Mouse (Mus musculus) cerebellum, postnatal 25 days (tissue): ENCODE results near the gene Gnptg.
"Not testable (repeated sequence)": the region's sequence is repeated elsewhere in the genome, so short reads cannot be mapped to it uniquely, and the experiment has no call there.

ENCODE experiments used
- DNase-seq, 2 experiments: peaks; one replicate each; pipeline ENCODE4 v3.0.0; 2021; ENCODE audit warnings: mixed read lengths in 2 of 2

Gnptg gene

GRCm38 (mm10) chr17:25243131-25243780, 3.3 kb upstream of the Gnptg start:
- no peak for DNase-seq

DNA sequence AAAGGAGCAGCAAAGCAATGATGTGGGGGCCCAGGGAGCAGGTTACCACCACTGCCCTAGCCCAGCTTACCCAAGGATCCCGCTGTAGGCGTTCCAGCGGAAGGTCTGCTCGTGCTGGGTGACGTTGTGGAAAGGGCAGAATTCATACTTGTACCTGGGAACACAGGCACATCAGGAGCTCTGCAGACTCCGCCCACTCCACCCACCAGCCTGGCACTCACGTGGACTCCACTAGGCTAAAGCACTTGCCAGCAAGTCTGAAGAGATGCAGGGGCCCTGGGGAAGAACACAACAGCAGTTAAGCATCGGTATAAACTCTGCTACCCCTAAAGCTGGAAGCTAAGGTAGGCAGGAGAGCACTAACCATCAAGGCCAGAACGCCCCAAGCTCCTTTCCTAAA, 4.3 kb downstream of the Gnptg start:
- no peak for DNase-seq

- not testable (repeated sequence) for DNase-seq
These were observed 8.3 kb downstream of the Gnptg start for GRCm38 (mm10) chr17:25231621-25232020.

DNA sequence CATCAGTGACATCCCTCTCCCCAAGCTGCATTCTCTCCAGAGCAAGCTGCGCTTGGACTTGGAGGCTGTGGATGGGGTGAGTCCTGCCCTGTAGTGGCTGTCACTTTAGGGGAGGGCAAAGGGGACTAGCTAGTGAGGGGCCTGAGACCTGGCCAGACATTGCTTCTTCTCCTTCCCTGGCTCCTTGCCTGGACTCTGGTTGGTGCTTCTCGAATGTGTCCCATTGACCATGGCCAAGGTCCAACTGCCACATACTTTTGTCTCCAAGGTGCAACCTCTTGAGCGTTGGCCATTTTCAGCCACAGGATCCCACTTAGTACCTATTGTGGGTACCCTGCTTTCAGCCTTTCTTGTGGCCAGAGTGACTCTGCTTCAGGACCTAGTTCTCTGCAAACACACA, 9.2 kb downstream of the Gnptg start:
- DNase-seq: no peak

DNA sequence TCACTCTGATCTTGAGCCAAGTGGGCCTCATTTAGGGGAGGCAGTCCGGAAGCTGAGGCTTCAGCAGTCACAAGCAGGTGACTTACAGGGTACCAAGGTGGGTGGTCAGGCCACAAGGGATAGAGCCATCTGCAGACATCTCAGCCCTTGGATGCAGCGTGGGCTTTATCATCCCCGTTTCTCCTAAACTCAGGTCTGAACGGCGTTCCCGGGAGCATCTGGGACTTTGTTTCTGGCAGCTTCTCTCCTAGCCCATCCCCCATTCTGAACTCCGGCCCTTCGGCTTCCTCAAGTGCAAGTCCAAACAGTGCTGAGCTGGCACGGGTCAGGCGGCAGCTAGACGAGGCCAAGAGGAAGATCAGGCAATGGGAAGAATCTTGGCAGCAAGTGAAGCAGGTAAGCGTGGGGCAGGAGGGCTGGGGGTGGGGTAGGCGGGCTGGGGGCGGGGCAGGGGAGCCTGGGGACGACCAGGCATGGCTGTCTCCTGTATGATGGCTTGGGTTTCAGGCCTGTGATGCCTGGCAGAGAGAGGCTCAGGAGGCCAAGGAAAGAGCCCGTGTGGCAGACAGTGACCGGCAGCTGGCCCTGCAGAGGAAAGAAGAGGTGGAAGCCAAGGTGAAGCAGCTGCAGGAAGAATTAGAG, 9.8 kb downstream of the Gnptg start:
- DNase-seq: not testable (repeated sequence)

DNA sequence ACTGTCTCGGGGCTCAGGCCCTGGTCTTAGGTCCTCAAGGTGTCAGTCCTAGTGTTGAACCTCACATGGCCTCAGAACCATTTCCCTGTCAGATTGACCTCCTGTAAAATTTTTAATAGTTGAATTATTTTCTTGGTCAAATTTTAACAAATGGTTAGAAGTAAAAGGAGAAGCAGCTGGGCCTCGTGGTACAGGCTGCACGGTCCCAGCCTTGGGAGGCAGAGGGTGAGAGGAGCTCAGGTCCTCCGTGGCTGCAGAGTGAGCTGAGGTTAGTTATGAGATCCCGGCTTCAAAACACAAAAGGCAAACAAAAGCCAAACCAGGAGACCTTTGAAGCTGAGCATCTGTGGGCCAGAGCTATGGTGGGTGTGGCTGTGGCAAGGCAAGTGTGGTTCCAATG, 11.9 kb downstream of the Gnptg start:
- DNase-seq: no peak

GRCm38 (mm10) chr17:25225659-25226058, 14.3 kb downstream of the Gnptg start:
- DNase-seq: no peak

- no peak for DNase-seq
These were observed 15.2 kb downstream of the Gnptg start for GRCm38 (mm10) chr17:25224586-25225222.

DNA sequence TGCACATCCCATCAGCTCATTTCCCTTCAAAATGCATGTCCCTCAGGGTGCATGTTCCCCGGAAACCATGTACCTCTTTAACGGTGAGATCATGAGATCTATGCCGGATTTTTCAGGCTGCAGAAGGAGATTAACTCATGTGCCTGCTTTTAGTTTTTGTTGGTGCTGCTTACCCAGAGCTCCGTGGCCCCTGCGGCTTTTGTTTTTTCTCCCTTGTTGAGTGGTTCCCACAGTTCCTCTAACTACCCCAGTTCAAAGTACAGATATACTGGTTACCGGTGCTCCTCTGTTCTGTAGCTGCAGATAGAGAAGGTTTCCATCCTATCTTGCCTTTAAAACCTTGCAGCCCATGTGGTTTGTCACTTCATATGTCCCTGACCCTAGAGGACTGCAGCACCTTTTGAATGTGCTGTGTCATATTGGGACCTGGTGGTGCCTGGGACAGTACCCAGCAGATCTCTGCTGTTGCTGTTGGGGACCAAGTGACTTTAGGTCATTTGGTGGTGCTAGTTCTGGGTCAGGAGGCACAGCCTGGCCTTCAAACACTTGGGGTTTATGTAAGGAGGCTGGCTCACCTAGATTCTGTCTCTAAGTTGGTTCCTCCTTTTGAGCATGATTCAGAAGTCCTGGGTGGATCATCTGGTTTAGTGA, 16.8 kb downstream of the Gnptg start:
- DNase-seq: no peak

GRCm38 (mm10) chr17:25222504-25222940, 17.4 kb downstream of the Gnptg start:
- peak; percentile 62 to 64 for DNase-seq

DNA sequence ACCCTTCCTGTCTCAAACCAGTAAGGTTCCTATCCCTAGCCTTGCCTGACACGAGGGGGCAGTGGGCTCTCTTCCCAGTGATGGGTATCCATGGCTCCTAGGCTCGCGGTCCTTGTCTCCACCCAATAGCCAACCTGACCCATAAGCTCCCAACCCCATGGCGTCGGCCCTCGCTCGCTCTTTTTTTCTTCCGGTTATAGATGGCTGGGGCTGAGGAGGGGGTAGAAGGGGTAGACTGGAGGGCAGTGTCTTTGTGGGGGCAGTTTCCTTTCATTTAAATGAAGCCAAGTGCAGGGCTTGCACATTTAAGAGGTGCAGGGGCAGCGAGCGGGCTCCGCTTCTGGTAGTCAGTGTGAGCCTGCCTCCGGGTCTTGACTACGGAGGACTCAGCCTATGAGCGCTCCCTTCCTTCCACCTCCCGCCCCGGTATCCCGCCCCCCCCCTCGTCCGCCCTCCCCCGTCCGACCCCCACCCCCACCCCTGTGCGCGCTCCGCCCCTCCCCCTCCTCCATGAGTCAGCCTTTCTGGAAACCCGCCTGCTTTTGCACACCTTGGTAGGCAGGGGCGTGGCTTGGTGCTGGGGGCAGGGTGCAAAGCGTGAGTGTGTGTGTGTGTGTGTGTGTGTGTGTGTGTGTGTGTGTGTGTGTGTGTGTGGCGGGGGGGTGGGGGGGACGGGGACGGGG, 18.0 kb downstream of the Gnptg start:
- DNase-seq: peak; percentile 83 to 93

DNA sequence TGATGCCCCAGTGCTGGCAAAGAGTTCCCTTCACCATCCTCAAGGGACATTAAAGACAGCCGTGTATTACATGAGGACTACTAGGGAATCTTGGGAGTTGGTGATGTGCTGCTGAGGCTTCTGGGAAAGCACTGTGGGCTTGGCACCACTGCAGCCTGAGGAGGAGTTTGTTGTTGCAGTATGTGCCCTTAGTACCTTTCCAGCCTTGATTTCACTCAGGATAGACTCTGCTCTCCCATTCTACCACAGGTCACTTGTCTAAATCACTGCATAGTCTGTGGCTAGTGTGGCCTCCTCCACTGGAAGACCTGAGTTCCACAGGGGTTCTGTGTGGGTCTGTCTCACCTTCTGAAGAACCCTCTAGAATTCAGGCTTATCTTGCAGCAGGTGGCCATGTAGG, 19.2 kb downstream of the Gnptg start:
- no peak for DNase-seq

DNA sequence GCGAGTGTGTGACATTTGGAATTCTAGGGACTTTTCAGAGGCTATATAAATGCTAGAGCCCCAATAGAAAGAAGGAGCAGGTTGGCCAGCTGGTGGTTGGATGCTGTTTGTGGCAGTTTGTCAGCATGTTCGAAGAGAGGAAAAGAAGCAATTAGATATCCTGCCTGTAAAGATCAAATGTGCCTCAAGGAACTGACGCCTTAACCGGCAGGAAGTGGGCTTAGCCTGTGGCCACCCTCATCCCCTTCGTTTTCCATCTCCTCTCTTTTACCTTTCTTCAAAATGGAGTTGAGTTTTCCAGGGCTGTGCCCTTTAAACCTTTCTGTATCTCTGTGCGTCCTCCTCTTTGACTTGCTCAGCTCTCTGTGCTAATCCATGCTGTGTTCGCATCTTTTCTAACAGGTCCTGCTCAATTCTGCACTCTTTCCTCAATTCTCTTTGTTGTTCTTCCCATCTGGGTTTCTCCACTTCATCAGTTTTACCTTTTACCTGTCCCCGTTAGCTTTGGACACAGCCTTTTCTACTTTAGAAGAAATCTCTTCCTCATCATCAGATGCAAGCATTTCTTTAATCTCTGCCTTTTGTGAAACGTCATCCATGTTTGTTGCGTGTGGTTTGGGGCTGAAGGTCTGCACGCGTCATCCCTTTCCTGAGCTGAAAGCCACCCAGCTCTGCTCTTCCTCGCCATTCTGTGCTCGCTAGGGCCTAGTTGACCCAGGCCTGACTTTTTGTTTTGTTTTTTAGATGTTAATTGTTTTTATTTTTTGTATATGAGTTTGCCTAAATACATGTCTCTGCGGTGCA, 20.2 kb downstream of the Gnptg start:
- DNase-seq: no peak

GRCm38 (mm10) chr17:25218967-25219366, 21.0 kb downstream of the Gnptg start:
- DNase-seq: peak; percentile 59 to 71

DNA sequence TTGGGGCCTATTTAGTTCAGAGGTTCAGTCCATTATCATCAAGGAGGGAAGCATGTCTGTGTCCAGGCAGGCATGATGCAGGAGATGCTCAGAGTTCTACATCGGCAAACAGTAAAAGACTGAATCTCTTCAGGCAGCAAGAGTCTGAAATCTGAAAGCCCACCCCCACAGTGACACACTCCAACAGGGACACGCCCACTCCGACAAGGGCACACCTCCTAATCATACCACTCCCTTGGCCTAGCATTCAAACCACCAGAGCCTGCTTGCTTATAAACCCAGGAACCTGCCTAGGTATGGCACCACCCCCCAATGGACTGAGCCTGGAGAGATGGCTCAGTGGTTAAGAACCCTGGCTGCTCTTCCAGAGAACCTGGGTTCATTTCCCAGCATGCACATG, 24.5 kb downstream of the Gnptg start:
- DNase-seq: no peak

DNA sequence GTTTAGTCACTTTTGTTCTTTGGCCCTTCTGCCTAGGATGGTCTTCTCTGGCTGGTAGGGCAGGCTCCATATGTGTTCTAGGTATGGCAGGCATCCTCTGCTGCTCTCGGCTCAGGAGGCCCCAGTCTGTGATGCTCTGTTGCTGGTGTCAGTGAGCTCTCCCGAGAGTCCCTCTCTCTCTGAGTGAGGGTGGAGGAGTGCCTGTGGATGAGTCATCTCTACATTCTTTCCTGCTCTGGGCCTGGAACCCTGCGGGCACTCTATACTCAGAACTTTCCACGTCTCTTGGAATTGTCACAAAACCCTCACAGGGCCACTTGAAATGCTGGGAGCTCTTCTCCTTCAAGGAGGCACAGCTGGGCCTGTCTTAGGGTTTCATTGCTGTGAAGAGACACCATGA, 28.2 kb downstream of the Gnptg start:
- DNase-seq: peak in 1 of 2 experiments; percentile 30

GRCm38 (mm10) chr17:25210680-25211466, 29.1 kb downstream of the Gnptg start:
- peak; percentile 84 to 85 for DNase-seq

DNA sequence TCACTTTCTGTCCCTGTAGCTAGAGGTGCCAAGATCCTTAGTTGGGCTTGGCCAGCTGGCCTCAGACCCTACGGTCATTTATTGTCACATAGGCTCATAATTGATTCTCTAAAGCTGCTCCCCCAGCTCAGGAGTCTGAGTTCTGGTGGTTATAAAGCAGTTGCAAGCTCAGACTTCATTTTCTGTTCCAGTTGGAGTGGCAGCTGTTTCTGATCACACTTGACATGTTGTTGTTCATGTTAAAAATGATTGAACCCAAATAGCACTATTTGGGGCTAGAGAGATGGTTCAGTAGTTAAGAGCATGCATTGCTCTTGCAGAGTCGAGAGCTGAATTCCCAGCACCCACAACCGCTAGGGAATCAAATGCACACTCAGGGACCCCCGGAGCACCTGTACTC, 29.9 kb downstream of the Gnptg start:
- no peak for DNase-seq

DNA sequence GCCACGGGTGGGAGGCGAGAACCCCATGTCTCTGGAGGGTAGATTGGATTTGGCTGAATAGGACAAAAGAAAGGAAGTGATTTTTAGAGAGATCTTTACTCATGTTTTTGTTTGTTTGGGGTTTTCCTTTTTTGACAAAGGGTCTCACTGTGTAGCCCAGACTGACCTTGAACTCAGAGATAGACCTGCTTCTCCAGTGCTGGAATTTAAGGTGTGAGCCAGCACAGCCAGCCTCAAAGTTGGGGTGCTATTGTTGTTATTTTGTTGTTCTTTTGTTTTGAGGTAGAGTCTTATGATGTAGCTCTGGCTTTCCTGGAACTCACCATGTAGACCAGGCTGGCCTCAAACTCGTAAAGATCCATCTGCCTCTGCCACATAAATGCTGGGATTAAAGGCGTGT, 37.5 kb downstream of the Gnptg start:
- DNase-seq: no peak

GRCm38 (mm10) chr17:25189091-25189490, 50.8 kb downstream of the Gnptg start:
- DNase-seq: peak in 1 of 2 experiments; percentile 25
